Mouse (Mus musculus) hindbrain, embryonic 13.5 days (tissue): ENCODE results near the gene Ctsd. TPM values are rescaled to one million over a fixed set of nuclear protein-coding genes. Genes with fewer than 3 reads are reported as not detected.
A peak's percentile ranks its signal among the peaks of the same experiment; 100 is the strongest.
"Not testable (repeated sequence)": the region's sequence is repeated elsewhere in the genome, so short reads cannot be mapped to it uniquely, and the experiment has no call there.

Experiments
- ATAC-seq: fragments of 200-750 bp; cut with Nextera tagmentation; 2 replicates; pipeline ENCODE4 v1.8.0; 2017; ENCODE audit warnings: moderate TSS enrichment; ENCODE audit not compliant: low FRiP score
- H3K27ac ChIP-seq: fragments of 300-500 bp; sonication (generic); 2 replicates; pipeline ENCODE4 v1.5.1; 2015; ENCODE audit warnings: inconsistent platforms, mild to moderate bottlenecking, moderate library complexity
- H3K27me3 ChIP-seq: fragments of 300-500 bp; sonication (generic); 2 replicates; pipeline ENCODE4 v1.6.1; 2015; ENCODE audit warnings: mild to moderate bottlenecking, inconsistent platforms
- H3K36me3 ChIP-seq: fragments of 300-500 bp; sonication (generic); 2 replicates; pipeline ENCODE4 v1.6.1; 2015; ENCODE audit warnings: mild to moderate bottlenecking, inconsistent platforms
- H3K4me1 ChIP-seq: fragments of 300-500 bp; sonication (generic); replicated peaks from 2 replicates; pipeline ENCODE4 v1.6.1; 2015; ENCODE audit warnings: inconsistent platforms
- H3K4me2 ChIP-seq: fragments of 300-500 bp; sonication (generic); 2 replicates; pipeline ENCODE4 v1.6.1; 2015; ENCODE audit warnings: inconsistent platforms, mild to moderate bottlenecking, moderate library complexity
- H3K4me3 ChIP-seq: fragments of 300-500 bp; sonication (generic); 2 replicates; pipeline ENCODE4 v1.5.1; 2015; ENCODE audit warnings: mild to moderate bottlenecking, inconsistent platforms
- H3K9ac ChIP-seq: fragments of 300-500 bp; sonication (generic); 2 replicates; pipeline ENCODE4 v1.6.1; 2015; ENCODE audit warnings: mild to moderate bottlenecking, inconsistent platforms
- H3K9me3 ChIP-seq: fragments of 300-500 bp; sonication (generic); 2 replicates; pipeline ENCODE4 v1.6.1; 2016; ENCODE audit warnings: inconsistent platforms
- WGBS: fragments of 180-500 bp; shearing (Covaris S2); methylation state at CpG from one replicate; pipeline ENCODE4 v1.1.7; 2015; 5-methylcytosine and 5-hydroxymethylcytosine counted together
- polyA plus RNA-seq: library from polyadenylated mRNA; unstranded; fragments of >200 nt; fragmentation: Nextera tagmentation; extraction: Ambion mirVana; gene quantifications from 2 replicates; pipeline ENCODE4 v1.2.1, GENCODE M21; 2015

Gene Ctsd
- polyA plus RNA-seq, 1 experiment from 2014 or later, result 293 TPM

DNA sequence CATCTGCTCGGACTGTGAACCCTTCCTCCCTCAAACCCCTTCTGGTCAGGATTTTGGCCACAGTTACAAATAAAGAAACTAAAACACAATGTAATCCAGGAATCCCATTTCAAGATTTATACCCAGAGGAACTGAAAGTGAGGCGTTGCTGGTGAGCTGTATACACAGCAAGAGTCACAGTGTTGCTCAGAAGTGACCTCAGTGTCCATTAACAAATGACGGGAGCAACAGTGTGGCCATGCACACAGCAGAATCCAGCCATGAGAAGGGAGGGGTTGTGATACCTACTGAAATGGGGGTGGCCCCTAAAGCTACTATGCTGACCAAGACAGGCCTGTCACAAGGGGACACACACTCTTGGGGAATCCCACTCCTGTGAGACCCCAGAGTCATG lies 45.6 kb downstream of the Ctsd start:
- no peak overlapping the region for H3K4me3 ChIP-seq
- H3K9me3 ChIP-seq, result no peaks in the 10 kb centered on the region
- ATAC-seq, result no peak
- H3K27ac ChIP-seq, result no peak overlapping the region
- no peak overlapping the region for H3K4me2 ChIP-seq
- H3K4me1 ChIP-seq, result peaks cover 4% of the 10 kb centered on the region; the same call in 1 of the 2 replicates
- no peaks in the 10 kb centered on the region for H3K27me3 ChIP-seq
- H3K36me3 ChIP-seq, result no peaks in the 10 kb centered on the region
- 79% methylated on average over 3 of the region's 3 CpGs for WGBS
- no peak overlapping the region for H3K9ac ChIP-seq

- Histone ChIP-seq H3K4me2 (no peak overlapping the region), H3K4me1 (peaks cover 4% of the 10 kb centered on the region; the same call in 1 of the 2 replicates), H3K36me3 (no peaks in the 10 kb centered on the region), H3K4me3 (no peak overlapping the region), H3K27me3 (no peaks in the 10 kb centered on the region), H3K27ac (no peak overlapping the region), H3K9me3 (no peaks in the 10 kb centered on the region), H3K9ac (no peak overlapping the region)
- WGBS, result 84% methylated on average over 10 of the region's 10 CpGs
- no peak for ATAC-seq
Observed at GRCm38 (mm10) chr7:142341564-142342246, 46.1 kb downstream of the Ctsd start.

- Histone ChIP-seq H3K9ac (no peak overlapping the region), H3K27me3 (no peaks in the 10 kb centered on the region), H3K27ac (no peak overlapping the region), H3K36me3 (no peaks in the 10 kb centered on the region), H3K4me1 (peaks cover 4% of the 10 kb centered on the region; the same call in 1 of the 2 replicates), H3K4me2 (no peak overlapping the region), H3K9me3 (no peaks in the 10 kb centered on the region), H3K4me3 (no peak overlapping the region)
- WGBS, result 69% methylated on average over 10 of the region's 10 CpGs
- ATAC-seq, result no peak
Observed at GRCm38 (mm10) chr7:142340269-142340970, 47.4 kb downstream of the Ctsd start.

GRCm38 (mm10) chr7:142335151-142335550 lies 52.7 kb downstream of the Ctsd start:
- H3K9ac ChIP-seq, result no peak overlapping the region
- no peaks in the 10 kb centered on the region for H3K9me3 ChIP-seq
- ATAC-seq, result no peak
- WGBS, result 81% methylated on average over 8 of the region's 8 CpGs
- no peaks in the 10 kb centered on the region for H3K36me3 ChIP-seq
- peaks cover under 1% of the 10 kb centered on the region; the same call in 1 of the 2 replicates for H3K4me1 ChIP-seq
- H3K27me3 ChIP-seq, result no peaks in the 10 kb centered on the region
- no peak overlapping the region for H3K4me2 ChIP-seq
- no peak overlapping the region for H3K27ac ChIP-seq
- H3K4me3 ChIP-seq, result no peak overlapping the region

DNA sequence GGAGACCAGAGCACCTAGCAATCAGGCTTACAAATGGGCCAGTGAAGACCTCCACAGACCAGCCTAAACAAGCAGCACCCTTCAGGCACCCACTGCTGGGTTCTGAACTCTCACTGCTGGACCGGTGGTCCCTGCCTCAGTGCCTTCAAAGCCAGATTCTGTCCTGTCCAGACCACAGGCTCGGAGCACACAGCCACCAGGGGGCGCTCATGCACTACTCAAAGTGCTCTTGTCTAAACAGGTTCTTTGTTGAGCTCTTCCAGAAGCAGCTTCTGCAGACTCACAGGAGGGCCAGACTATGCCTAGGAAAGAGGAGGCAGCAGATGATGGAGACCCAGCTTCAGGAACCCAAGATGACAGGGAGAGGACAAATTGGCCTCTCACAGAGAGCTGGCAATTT lies 53.6 kb downstream of the Ctsd start:
- Histone ChIP-seq H3K9me3 (no peaks in the 10 kb centered on the region), H3K27ac (no peak overlapping the region), H3K4me2 (no peak overlapping the region), H3K36me3 (no peaks in the 10 kb centered on the region), H3K27me3 (no peaks in the 10 kb centered on the region), H3K4me3 (no peak overlapping the region), H3K9ac (no peak overlapping the region), H3K4me1 (peaks cover 3% of the 10 kb centered on the region; the same call in 1 of the 2 replicates)
- ATAC-seq, result peak; percentile 73
- 2% methylated on average over 3 of the region's 3 CpGs for WGBS

DNA sequence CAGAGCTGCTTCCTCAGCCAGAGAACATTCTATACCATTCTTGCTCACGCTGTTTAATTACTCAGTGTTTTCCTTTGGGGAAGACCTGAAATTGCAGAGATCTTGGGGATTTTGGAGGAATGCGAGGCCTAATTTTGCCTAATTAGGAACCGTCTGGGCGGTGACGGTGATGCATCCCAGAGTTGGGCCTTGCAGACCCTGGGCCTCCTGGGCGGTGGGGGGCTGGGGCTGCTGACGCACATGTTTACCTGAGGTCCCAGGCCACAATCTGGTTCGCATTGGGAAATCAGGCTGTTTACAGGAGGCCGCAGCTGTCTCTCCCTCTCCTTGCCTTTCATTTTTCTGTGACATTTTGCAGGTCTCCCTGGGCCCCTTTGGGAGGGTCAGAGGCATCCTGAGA lies 55.1 kb downstream of the Ctsd start:
- not testable (repeated sequence) for H3K4me1 ChIP-seq, H3K4me3 ChIP-seq, H3K36me3 ChIP-seq, H3K9ac ChIP-seq, H3K4me2 ChIP-seq, ATAC-seq, H3K27me3 ChIP-seq, H3K27ac ChIP-seq, H3K9me3 ChIP-seq
- 82% methylated on average over 6 of the region's 9 CpGs for WGBS

GRCm38 (mm10) chr7:142331281-142331680 lies 56.6 kb downstream of the Ctsd start:
- Histone ChIP-seq H3K4me3 (no peak overlapping the region), H3K9me3 (no peaks in the 10 kb centered on the region), H3K27me3 (no peaks in the 10 kb centered on the region), H3K4me2 (no peak overlapping the region), H3K36me3 (no peaks in the 10 kb centered on the region), H3K4me1 (peaks cover 3% of the 10 kb centered on the region; the same call in 1 of the 2 replicates), H3K27ac (no peak overlapping the region), H3K9ac (no peak overlapping the region)
- 93% methylated on average over 4 of the region's 4 CpGs for WGBS
- ATAC-seq, result no peak

GRCm38 (mm10) chr7:142330271-142330724 lies 57.5 kb downstream of the Ctsd start:
- no peaks in the 10 kb centered on the region for H3K27me3 ChIP-seq
- H3K9me3 ChIP-seq, result no peaks in the 10 kb centered on the region
- H3K4me1 ChIP-seq, result peaks cover 3% of the 10 kb centered on the region; the same call in 1 of the 2 replicates
- H3K27ac ChIP-seq, result no peak overlapping the region
- 65% methylated on average over 9 of the region's 9 CpGs for WGBS
- H3K4me3 ChIP-seq, result no peak overlapping the region
- ATAC-seq, result no peak
- no peak overlapping the region for H3K4me2 ChIP-seq
- no peaks in the 10 kb centered on the region for H3K36me3 ChIP-seq
- no peak overlapping the region for H3K9ac ChIP-seq

GRCm38 (mm10) chr7:142328507-142328906 lies 59.3 kb downstream of the Ctsd start:
- H3K27me3 ChIP-seq, result no peaks in the 10 kb centered on the region
- H3K9ac ChIP-seq, result no peak overlapping the region
- no peak overlapping the region for H3K4me3 ChIP-seq
- 69% methylated on average over 3 of the region's 3 CpGs for WGBS
- H3K27ac ChIP-seq, result no peak overlapping the region
- peaks cover 3% of the 10 kb centered on the region; the same call in 1 of the 2 replicates for H3K4me1 ChIP-seq
- no peaks in the 10 kb centered on the region for H3K36me3 ChIP-seq
- H3K4me2 ChIP-seq, result no peak overlapping the region
- H3K9me3 ChIP-seq, result no peaks in the 10 kb centered on the region
- no peak for ATAC-seq

- H3K27ac ChIP-seq, result no peak overlapping the region
- no peak for ATAC-seq
- no peak overlapping the region for H3K4me3 ChIP-seq
- no peak overlapping the region for H3K4me2 ChIP-seq
- H3K36me3 ChIP-seq, result no peaks in the 10 kb centered on the region
- H3K9me3 ChIP-seq, result no peaks in the 10 kb centered on the region
- H3K4me1 ChIP-seq, result peaks cover 3% of the 10 kb centered on the region; the same call in 1 of the 2 replicates
- H3K27me3 ChIP-seq, result no peaks in the 10 kb centered on the region
- H3K9ac ChIP-seq, result no peak overlapping the region
- WGBS, result 66% methylated on average over 9 of the region's 9 CpGs
Observed at GRCm38 (mm10) chr7:142326714-142327445, 61.0 kb downstream of the Ctsd start.
